Mouse (Mus musculus): Measurements from ENCODE around the gene Fzd7. TPM values are rescaled to one million over a fixed set of nuclear protein-coding genes. Genes with fewer than 3 reads are reported as not detected.

Fzd7 gene
- polyA plus RNA-seq, 1 experiment from 2014 or later = 5.8 TPM

DNA sequence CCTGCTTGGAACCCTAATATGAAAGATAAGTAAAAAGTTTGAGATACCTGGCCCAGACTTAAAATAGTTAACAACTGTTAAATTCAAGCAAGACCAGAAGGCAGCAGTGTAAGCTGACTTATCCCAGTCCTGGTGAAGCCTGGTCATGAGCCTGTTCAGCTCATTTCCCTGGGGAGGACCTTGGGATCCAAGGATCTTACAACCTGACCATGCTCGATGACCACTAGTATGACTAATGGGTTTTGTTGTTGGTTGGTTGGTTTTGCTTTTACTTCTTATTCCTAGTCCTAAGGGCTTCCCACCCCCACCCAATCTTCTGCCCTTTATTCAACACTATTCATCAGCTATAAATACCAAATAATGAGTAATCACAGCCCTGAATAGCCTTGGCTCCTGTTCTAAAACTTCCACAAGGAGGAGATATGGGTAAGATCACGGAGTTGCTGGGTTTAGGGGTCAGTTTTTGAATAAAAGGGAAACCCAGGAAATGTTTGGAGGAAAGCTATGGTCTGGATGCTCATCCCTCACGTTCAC, 38.0 kb upstream of the Fzd7 start:
- Histone ChIP-seq H3K27ac (ENCODE audit: low read length) (no peak overlapping the region), H3K4me1 (ENCODE audit: control insufficient read depth, insufficient read depth, low read length) (peaks cover 8% of the 10 kb centered on the region), H3K9me3 (replicated peaks; ENCODE audit: control insufficient read depth, low read length) (no peaks in the 10 kb centered on the region), H3K4me2 (ENCODE audit: low read depth, low read length) (no peak overlapping the region), H3K27me3 (ENCODE audit: control insufficient read depth, insufficient read depth, low read length) (no peaks in the 10 kb centered on the region), H3K4me3 (replicated peaks; ENCODE audit: low read length) (no peak overlapping the region), H3K9ac (ENCODE audit: low read length) (no peak overlapping the region), H3K36me3 (ENCODE audit: control insufficient read depth, insufficient read depth, low read length) (no peaks in the 10 kb centered on the region)
- WGBS = 71% methylated on average over 3 of the region's 3 CpGs
- no peak for ATAC-seq (ENCODE audit: insufficient read depth, low FRiP score)

DNA sequence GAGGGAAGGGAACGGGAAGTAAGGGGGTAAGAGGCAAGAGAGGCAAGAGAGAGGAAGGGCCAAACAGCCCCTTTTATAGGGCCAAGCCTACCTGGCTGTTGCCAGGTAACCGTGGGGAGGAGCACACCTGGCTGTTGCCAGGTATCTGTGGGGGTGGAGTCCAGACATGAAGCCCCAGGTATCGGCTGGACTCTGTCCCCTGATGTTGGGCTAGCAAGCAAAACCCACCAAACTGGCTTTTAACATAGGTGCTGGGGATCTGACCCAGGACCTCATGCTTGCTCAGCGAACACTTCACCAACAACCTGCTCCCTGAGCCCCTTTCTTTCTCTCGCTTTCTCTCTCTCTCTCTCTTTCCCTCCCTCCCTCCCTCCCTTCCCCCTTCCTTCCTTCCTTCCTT, 37.0 kb upstream of the Fzd7 start:
- H3K9ac ChIP-seq (ENCODE audit: low read length) = no peak overlapping the region
- no peak overlapping the region for H3K27ac ChIP-seq (ENCODE audit: low read length)
- no peak overlapping the region for H3K4me3 ChIP-seq (replicated peaks; ENCODE audit: low read length)
- H3K4me2 ChIP-seq (ENCODE audit: low read depth, low read length) = no peak overlapping the region
- ATAC-seq (ENCODE audit: insufficient read depth, low FRiP score) = peak; percentile 30; the same call in 1 of the 2 replicates
- H3K36me3 ChIP-seq (ENCODE audit: control insufficient read depth, insufficient read depth, low read length) = no peaks in the 10 kb centered on the region
- 78% methylated on average over 5 of the region's 5 CpGs for WGBS
- H3K9me3 ChIP-seq (replicated peaks; ENCODE audit: control insufficient read depth, low read length) = no peaks in the 10 kb centered on the region
- H3K4me1 ChIP-seq (ENCODE audit: control insufficient read depth, insufficient read depth, low read length) = peaks cover 9% of the 10 kb centered on the region; the same call in 1 of the 2 replicates
- H3K27me3 ChIP-seq (ENCODE audit: control insufficient read depth, insufficient read depth, low read length) = no peaks in the 10 kb centered on the region

DNA sequence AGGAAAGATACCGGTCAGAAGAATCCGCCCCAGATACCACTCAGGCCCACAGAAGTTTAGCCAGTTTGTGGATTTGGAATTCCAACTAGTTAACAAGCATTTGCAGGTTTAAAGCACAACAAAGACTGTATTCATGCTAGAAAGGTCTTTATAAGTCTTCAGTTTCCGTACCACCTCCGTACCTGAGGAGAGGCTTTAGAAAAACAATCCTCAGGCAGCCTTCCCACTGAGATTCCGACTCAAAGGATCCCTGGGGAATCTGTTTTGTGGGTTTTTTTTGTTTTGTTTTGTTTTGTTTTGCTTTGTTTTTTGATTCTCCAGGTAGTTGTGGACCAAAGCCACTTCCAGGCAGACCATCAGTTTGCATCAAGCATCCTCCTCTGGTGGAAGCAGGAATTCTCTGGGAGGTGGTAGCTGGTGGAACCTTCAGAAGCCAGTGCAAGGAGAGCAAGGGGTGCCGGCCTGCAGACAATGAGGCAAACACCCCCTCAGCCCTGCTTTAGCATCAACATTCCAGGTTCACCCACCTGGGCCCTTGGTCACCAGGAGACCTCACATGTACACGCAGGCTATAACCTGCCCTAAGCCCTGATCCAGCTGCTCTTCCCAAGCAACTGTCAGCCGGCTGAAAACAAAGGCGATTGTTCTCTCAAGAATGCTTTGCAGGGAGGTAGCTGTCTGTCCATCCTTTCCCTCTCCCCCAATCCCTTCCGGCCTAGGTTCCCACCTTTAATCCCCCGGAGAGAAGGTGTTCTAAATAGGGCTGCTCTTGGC, 33.5 kb upstream of the Fzd7 start:
- ATAC-seq (ENCODE audit: insufficient read depth, low FRiP score) = no peak
- Histone ChIP-seq H3K36me3 (ENCODE audit: control insufficient read depth, insufficient read depth, low read length) (no peaks in the 10 kb centered on the region), H3K9ac (ENCODE audit: low read length) (peak overlapping the region; percentile 28), H3K4me2 (ENCODE audit: low read depth, low read length) (peak overlapping the region; percentile 34), H3K27me3 (ENCODE audit: control insufficient read depth, insufficient read depth, low read length) (no peaks in the 10 kb centered on the region), H3K9me3 (replicated peaks; ENCODE audit: control insufficient read depth, low read length) (no peaks in the 10 kb centered on the region), H3K4me3 (replicated peaks; ENCODE audit: low read length) (no peak overlapping the region), H3K4me1 (ENCODE audit: control insufficient read depth, insufficient read depth, low read length) (peaks cover 9% of the 10 kb centered on the region; the same call in 1 of the 2 replicates), H3K27ac (ENCODE audit: low read length) (peak overlapping the region; percentile 59; the same call in 1 of the 2 replicates)
- 57% methylated on average over 11 of the region's 11 CpGs for WGBS

DNA sequence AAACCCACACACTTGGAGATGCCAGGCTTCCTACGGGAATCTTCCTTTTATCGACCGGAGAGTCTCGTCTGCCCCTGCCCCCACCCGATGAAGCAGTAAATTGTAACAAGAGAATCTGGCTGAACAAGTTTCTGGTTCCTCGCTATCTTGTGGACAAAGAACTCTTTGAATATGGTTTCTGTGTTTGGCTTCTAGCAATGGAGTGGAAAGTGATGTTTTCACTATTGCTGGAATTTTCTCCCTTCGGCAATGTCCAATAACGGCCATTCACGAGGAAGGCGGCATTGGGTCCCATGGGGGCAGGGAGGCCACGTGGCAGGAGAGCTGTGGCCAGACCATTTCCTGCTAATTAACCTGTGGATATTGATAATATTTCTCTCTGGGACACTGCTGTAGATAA, 32.8 kb upstream of the Fzd7 start:
- WGBS = 23% methylated on average over 11 of the region's 11 CpGs
- no peaks in the 10 kb centered on the region for H3K27me3 ChIP-seq (ENCODE audit: control insufficient read depth, insufficient read depth, low read length)
- peak overlapping the region; percentile 59 for H3K27ac ChIP-seq (ENCODE audit: low read length)
- no peaks in the 10 kb centered on the region for H3K36me3 ChIP-seq (ENCODE audit: control insufficient read depth, insufficient read depth, low read length)
- H3K4me1 ChIP-seq (ENCODE audit: control insufficient read depth, insufficient read depth, low read length) = peaks cover 9% of the 10 kb centered on the region; the same call in 1 of the 2 replicates
- peak; percentile 50; the same call in 1 of the 2 replicates for ATAC-seq (ENCODE audit: insufficient read depth, low FRiP score)
- H3K9me3 ChIP-seq (replicated peaks; ENCODE audit: control insufficient read depth, low read length) = no peaks in the 10 kb centered on the region
- H3K4me3 ChIP-seq (replicated peaks; ENCODE audit: low read length) = no peak overlapping the region; the same call in 1 of the 2 replicates
- H3K9ac ChIP-seq (ENCODE audit: low read length) = peak overlapping the region; percentile 28; the same call in 1 of the 2 replicates
- H3K4me2 ChIP-seq (ENCODE audit: low read depth, low read length) = peak overlapping the region; percentile 34

DNA sequence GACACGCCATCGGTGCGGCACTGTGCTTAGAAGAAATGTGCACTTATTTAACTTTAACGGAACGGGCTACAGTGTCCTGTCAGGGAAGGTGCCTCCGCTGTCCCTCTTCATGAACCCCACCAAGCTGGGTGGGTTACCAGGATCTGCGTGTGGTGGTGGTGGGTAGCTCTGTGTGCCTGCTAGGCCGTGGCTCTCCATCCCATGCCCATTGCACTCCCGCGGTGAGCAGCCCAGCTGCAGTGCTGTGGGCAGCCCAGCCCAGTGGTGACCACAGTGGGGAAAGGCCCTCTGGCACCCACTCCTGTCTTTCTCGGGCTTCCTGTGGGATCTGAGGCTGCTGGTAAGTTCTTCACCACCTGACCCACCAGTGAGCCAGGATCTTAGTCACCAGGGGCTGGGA, 31.3 kb upstream of the Fzd7 start:
- Histone ChIP-seq H3K9me3 (replicated peaks; ENCODE audit: control insufficient read depth, low read length) (no peaks in the 10 kb centered on the region), H3K27me3 (ENCODE audit: control insufficient read depth, insufficient read depth, low read length) (no peaks in the 10 kb centered on the region), H3K4me2 (ENCODE audit: low read depth, low read length) (no peak overlapping the region), H3K4me3 (replicated peaks; ENCODE audit: low read length) (no peak overlapping the region), H3K27ac (ENCODE audit: low read length) (no peak overlapping the region), H3K4me1 (ENCODE audit: control insufficient read depth, insufficient read depth, low read length) (peaks cover 9% of the 10 kb centered on the region; the same call in 1 of the 2 replicates), H3K9ac (ENCODE audit: low read length) (no peak overlapping the region), H3K36me3 (ENCODE audit: control insufficient read depth, insufficient read depth, low read length) (no peaks in the 10 kb centered on the region)
- no peak for ATAC-seq (ENCODE audit: insufficient read depth, low FRiP score)
- WGBS = 89% methylated on average over 11 of the region's 11 CpGs

DNA sequence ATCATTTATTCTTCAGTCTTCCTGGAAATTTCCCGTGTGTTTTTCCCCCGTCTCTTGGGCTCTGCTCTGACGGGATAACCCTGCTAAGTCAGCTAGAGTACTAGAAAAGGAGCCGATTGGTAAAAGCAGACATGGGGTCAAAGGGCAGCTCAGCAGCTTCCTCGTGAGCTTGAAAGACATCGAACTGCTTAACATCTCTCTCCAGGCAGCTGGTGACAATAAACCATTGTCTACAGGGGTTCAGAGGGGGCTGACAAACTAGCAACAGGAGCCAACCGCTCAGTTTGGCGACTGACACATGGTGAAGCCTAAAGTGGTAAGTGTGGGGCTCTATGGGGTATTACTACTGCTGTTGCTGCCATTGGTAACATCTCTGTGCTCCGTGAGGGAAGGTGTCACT, 30.6 kb upstream of the Fzd7 start:
- Histone ChIP-seq H3K9ac (ENCODE audit: low read length) (no peak overlapping the region), H3K27ac (ENCODE audit: low read length) (no peak overlapping the region), H3K27me3 (ENCODE audit: control insufficient read depth, insufficient read depth, low read length) (no peaks in the 10 kb centered on the region), H3K4me2 (ENCODE audit: low read depth, low read length) (no peak overlapping the region), H3K36me3 (ENCODE audit: control insufficient read depth, insufficient read depth, low read length) (no peaks in the 10 kb centered on the region), H3K4me1 (ENCODE audit: control insufficient read depth, insufficient read depth, low read length) (peaks cover 9% of the 10 kb centered on the region; the same call in 1 of the 2 replicates), H3K4me3 (replicated peaks; ENCODE audit: low read length) (no peak overlapping the region), H3K9me3 (replicated peaks; ENCODE audit: control insufficient read depth, low read length) (no peaks in the 10 kb centered on the region)
- ATAC-seq (ENCODE audit: insufficient read depth, low FRiP score) = no peak
- 42% methylated on average over 9 of the region's 9 CpGs for WGBS

DNA sequence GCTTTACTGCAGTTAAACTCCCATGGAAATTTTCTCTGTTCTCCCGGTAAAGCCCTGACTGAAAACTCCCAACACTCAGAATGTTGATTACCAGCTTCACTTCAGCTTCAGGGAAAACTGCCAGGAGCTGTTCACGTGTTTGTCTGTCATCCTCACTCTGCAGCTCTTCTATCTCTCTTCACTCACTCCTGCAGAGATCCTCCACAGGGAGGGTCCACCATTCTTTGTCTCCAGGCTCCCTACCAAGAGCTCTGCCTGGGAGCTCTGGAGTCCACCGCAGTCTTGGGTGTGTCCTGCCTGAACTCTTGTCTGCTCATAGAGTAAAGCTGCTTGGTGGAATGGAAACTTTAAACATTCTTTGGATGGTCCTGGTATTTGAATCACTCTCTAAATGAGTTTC, 25.4 kb upstream of the Fzd7 start:
- Histone ChIP-seq H3K36me3 (ENCODE audit: control insufficient read depth, insufficient read depth, low read length) (no peaks in the 10 kb centered on the region), H3K27ac (ENCODE audit: low read length) (peak overlapping the region; percentile 42; the same call in 1 of the 2 replicates), H3K4me1 (ENCODE audit: control insufficient read depth, insufficient read depth, low read length) (peaks cover 15% of the 10 kb centered on the region), H3K4me3 (replicated peaks; ENCODE audit: low read length) (no peak overlapping the region), H3K27me3 (ENCODE audit: control insufficient read depth, insufficient read depth, low read length) (no peaks in the 10 kb centered on the region), H3K9ac (ENCODE audit: low read length) (no peak overlapping the region), H3K4me2 (ENCODE audit: low read depth, low read length) (no peak overlapping the region), H3K9me3 (replicated peaks; ENCODE audit: control insufficient read depth, low read length) (no peaks in the 10 kb centered on the region)
- whole genome bisulfite sequencing = 32% methylated on average over 3 of the region's 3 CpGs
- 0 out of 2 replicates have a peak, but pooled peaks have one; percentile 14 for ATAC-seq (ENCODE audit: insufficient read depth, low FRiP score)

DNA sequence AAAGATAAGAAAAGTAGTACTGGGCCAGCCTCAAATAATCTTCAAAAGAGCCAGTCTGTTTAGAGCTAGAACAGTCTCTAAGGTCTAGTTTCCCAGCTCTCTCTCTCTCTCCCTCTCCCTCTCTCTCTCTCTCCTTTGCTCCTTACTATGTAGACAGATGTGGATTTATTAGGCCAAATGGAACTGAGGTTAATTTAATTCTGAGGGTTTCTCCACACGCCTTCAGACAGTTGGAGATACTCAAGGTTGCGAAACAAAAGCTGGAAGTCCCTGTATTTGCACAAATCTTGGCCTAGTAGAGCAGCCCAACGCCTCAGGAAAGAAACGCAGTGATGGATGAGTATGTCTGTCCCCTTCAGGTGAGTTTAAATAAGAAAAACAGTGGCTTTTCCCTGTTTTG, 24.4 kb upstream of the Fzd7 start:
- Histone ChIP-seq H3K4me1 (ENCODE audit: control insufficient read depth, insufficient read depth, low read length) (peaks cover 15% of the 10 kb centered on the region), H3K4me2 (ENCODE audit: low read depth, low read length) (no peak overlapping the region), H3K27me3 (ENCODE audit: control insufficient read depth, insufficient read depth, low read length) (no peaks in the 10 kb centered on the region), H3K9me3 (replicated peaks; ENCODE audit: control insufficient read depth, low read length) (no peaks in the 10 kb centered on the region), H3K36me3 (ENCODE audit: control insufficient read depth, insufficient read depth, low read length) (no peaks in the 10 kb centered on the region), H3K4me3 (replicated peaks; ENCODE audit: low read length) (no peak overlapping the region), H3K27ac (ENCODE audit: low read length) (no peak overlapping the region), H3K9ac (ENCODE audit: low read length) (no peak overlapping the region)
- ATAC-seq (ENCODE audit: insufficient read depth, low FRiP score) = peak; percentile 68; the same call in 1 of the 2 replicates
- 40% methylated on average over 4 of the region's 4 CpGs for WGBS

DNA sequence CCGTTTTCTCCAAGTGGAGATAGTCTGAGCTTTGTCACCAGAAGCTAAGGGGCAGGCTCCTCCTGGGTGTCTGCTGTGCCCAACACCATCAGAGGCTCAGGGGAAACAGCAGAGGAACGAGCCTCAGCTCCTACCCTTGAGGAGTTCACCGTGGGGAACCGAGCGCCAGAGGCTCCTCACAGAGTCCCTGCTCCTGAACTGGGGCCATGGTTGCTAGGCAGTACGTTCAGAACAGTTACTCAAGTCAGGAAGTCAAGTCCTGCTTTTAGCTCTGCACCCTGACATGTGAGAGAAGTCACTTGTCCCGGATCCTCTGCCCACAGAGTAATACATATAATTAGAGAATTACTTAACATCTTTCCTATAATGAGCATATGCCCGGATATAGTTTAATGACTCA, 23.3 kb upstream of the Fzd7 start:
- peak overlapping the region; percentile 81 for H3K27ac ChIP-seq (ENCODE audit: low read length)

More for the DNA sequence above, 23.3 kb upstream of the Fzd7 start:
- Histone ChIP-seq H3K4me2 (ENCODE audit: low read depth, low read length) (0 out of 2 replicates have a peak overlapping the region, but pooled peaks have one; percentile 22), H3K4me1 (ENCODE audit: control insufficient read depth, insufficient read depth, low read length) (peaks cover 15% of the 10 kb centered on the region), H3K4me3 (replicated peaks; ENCODE audit: low read length) (no peak overlapping the region), H3K36me3 (ENCODE audit: control insufficient read depth, insufficient read depth, low read length) (no peaks in the 10 kb centered on the region), H3K9me3 (replicated peaks; ENCODE audit: control insufficient read depth, low read length) (no peaks in the 10 kb centered on the region), H3K27me3 (ENCODE audit: control insufficient read depth, insufficient read depth, low read length) (no peaks in the 10 kb centered on the region), H3K9ac (ENCODE audit: low read length) (peak overlapping the region; percentile 28; the same call in 1 of the 2 replicates)
- peak; percentile 51; the same call in 1 of the 2 replicates for ATAC-seq (ENCODE audit: insufficient read depth, low FRiP score)
- WGBS = 16% methylated on average over 8 of the region's 8 CpGs

Data from stomach, embryonic 16.5 days (tissue).